Mouse (Mus musculus) WW6 (cell line): ENCODE data around the gene Krt39.

Experiments
- DNase-seq: peaks from one replicate; pipeline ENCODE4 v3.0.0-alpha.2; 2013; ENCODE audit warnings: low read depth, low spot score

Gene Krt39

DNA sequence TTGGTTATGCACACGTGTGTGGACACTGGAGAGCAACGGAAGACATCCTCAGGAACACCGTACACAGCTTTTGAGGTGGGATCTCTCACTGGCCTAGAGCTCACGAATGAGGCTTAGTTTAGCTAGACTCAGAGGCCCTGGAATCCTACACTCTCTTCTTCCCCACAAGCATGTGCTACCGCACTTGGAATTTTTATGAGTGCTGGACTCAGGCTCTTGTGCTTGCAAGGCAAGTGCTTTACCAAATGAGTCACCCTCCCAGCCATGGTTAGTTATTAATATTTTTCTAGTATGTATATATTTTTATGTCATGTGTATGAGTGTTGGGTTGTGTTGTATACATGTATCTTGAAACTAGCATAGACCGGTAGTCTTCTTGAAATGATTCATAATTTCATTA, 49.2 kb downstream of the Krt39 start:
- DNase-seq = no peak

DNA sequence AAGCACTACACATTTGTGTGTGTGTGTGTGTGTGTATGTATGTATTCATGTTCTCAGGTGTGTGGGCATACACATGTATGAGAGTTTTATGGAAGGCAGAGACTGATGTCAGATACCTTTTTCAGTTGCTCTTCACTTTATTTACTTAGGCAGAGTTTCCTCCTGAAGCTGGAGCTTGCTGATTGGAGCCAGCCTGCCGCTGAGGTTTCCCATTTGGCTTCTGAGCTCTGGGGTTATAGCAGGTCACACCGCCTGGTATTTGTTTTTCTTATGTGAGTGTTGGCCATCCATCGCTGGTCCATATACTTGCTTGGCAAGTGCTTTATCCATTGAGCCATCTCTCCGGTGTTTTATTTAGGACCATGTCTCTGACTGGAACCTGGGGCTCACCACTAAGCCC, 51.9 kb downstream of the Krt39 start:
- DNase-seq = no peak

DNA sequence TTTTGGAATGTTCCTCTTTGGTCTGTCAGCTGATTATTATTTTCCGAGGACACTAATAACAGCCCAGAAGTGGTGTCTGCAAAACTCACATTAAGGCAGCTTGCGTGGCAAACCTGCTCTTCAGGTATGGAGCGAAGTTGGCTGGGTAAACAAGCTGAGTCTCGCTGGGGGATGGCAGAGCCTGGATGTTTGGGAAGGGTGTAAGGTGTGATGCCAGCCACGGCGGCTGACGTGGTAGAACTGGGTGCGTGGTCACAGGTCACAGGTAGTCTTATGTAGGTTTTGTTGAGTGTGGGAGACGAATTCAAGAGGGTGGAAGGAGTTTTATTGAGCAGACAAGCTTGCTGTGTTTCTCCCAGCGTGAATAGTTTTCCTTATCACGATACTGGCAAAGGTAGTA, 52.6 kb downstream of the Krt39 start:
- DNase-seq = no peak

DNA sequence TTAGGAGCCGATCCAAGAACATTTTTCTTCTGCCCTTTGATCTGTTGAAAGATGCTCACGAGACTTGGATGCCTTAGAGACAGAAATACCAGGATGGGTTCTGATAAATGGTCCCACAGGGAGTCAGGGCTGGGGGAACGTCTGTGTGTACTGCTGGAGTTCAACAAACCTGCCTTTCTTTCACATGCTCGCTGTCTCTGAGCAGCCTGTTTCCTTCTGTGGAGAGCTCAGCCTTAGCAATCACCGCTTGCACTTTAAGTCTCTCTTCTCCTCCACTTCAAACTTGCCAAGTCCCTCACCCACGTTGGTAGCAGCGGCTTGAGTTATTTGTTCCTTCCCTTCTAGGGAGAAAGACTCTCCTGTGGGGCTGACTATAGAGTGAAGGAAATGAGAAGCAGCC, 54.8 kb downstream of the Krt39 start:
- DNase-seq = no peak

DNA sequence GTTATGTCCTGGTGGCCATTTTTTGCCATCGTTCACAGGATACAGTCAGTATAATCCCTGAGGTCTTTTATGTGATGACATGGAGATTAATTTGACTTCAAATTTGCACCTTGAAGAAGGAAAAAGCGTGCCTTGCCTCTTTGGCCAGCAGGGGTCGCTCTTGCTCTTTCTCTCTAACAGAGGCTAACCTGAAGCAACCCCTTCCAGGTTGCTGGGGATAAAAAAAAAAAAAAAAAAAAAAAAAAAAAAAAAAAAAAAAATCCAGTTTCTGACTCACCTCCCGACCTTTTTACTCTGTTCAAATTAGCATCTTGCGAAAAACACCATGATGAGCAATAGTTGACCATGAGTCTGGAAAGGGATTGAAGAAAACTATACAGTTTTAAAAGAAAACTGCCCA, 56.3 kb downstream of the Krt39 start:
- DNase-seq = peak; percentile 67
